Mouse (Mus musculus) midbrain, embryonic 10.5 days (tissue): ENCODE measurements at regions not wholly inside any gene's neighbourhood (a gene's known extent, or its start where the extent isn't known, plus 50 kb on each side); places are given as distances from the start of the nearest gene placed in this dataset.
A peak's percentile ranks its signal among the peaks of the same experiment; 100 is the strongest.

Source experiments
- DNase-seq: peaks from one replicate; pipeline ENCODE4 v3.0.0-alpha.2; 2017; ENCODE audit warnings: low spot score
- H3K27ac ChIP-seq: fragments of 300-500 bp; sonication (generic); replicated peaks from 2 replicates; pipeline ENCODE4 v1.5.1; 2016; ENCODE audit warnings: mild to moderate bottlenecking
- H3K27me3 ChIP-seq: fragments of 300-500 bp; sonication (generic); 2 replicates; pipeline ENCODE4 v1.6.1; 2016; ENCODE audit warnings: low read depth, mild to moderate bottlenecking; ENCODE audit not compliant: poor library complexity, severe bottlenecking
- H3K36me3 ChIP-seq: fragments of 300-500 bp; sonication (generic); 2 replicates; pipeline ENCODE4 v1.6.1; 2016; ENCODE audit warnings: mild to moderate bottlenecking, moderate library complexity
- H3K4me1 ChIP-seq: fragments of 300-500 bp; sonication (generic); 2 replicates; pipeline ENCODE4 v1.6.1; 2016
- H3K4me3 ChIP-seq: fragments of 300-500 bp; sonication (generic); 2 replicates; pipeline ENCODE4 v1.5.1; 2016; ENCODE audit warnings: mild to moderate bottlenecking, moderate library complexity
- H3K9me3 ChIP-seq: fragments of 300-500 bp; sonication (generic); replicated peaks from 2 replicates; pipeline ENCODE4 v1.6.1; 2016; ENCODE audit warnings: mild to moderate bottlenecking
- WGBS: fragments of 180-500 bp; shearing (Covaris S2); methylation state at CpG from one replicate; pipeline ENCODE4 v1.1.7; 2016; 5-methylcytosine and 5-hydroxymethylcytosine counted together

DNA sequence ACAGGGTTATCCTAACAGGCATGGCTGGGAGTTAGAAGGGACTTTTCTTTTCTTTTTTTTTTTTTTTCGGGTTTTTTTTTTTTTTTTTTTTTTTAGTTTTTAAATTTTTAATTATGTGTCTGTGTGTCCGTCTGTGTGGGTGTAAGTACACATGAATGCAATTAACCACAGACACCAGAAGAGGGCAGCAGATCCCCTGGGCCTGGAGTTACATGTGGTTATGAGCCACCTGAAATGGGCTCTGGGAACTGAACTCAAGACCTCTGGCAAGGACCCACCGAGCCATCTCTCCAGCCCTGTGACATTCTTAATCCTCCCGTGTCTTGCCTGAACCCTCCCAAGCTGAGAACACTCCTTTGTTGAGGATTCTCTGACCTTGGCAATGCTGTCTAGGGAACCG lies 157.0 kb downstream of the Zfp36l2 start:
- peaks cover 45% of the 10 kb centered on the region for H3K27me3 ChIP-seq
- 88% methylated on average over 5 of the region's 5 CpGs for WGBS
- no peak for DNase-seq
- H3K27ac ChIP-seq: no peak overlapping the region
- H3K36me3 ChIP-seq: no peaks in the 10 kb centered on the region
- no peak overlapping the region for H3K4me3 ChIP-seq
- H3K9me3 ChIP-seq: no peaks in the 10 kb centered on the region
- H3K4me1 ChIP-seq: peaks cover 45% of the 10 kb centered on the region

- H3K4me3 ChIP-seq: peak overlapping the region; percentile 36
- H3K36me3 ChIP-seq: no peaks in the 10 kb centered on the region
- DNase-seq: peak; percentile 89
- H3K27me3 ChIP-seq: peaks cover 45% of the 10 kb centered on the region
- 23% methylated on average over 27 of the region's 27 CpGs for WGBS
- peaks cover 35% of the 10 kb centered on the region for H3K4me1 ChIP-seq
- peak overlapping the region; percentile 78 for H3K27ac ChIP-seq
- peaks cover 12% of the 10 kb centered on the region; the same call in 1 of the 2 replicates for H3K9me3 ChIP-seq
These were observed 159.4 kb downstream of the Zfp36l2 start for GRCm38 (mm10) chr17:84028157-84028970.

DNA sequence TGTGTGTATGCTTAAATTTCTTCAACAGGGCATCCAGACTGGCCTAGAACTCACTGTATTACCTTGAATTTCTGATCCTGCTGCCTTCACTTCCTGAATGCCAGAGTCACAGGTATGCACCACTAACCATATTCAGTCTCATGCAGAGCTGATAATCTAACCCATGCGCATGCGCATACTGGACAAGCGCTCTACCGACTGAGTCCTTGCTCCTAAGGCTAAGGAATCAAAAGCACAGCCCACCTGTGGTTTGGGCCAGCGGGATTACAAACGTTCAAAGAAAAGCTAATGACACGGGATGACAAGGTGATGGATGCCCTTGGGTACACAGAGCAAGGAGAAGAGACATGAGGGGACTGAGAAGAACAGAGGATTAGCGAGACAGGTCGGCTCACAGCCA lies 160.5 kb downstream of the Zfp36l2 start:
- 65% methylated on average over 9 of the region's 9 CpGs for WGBS

DNA sequence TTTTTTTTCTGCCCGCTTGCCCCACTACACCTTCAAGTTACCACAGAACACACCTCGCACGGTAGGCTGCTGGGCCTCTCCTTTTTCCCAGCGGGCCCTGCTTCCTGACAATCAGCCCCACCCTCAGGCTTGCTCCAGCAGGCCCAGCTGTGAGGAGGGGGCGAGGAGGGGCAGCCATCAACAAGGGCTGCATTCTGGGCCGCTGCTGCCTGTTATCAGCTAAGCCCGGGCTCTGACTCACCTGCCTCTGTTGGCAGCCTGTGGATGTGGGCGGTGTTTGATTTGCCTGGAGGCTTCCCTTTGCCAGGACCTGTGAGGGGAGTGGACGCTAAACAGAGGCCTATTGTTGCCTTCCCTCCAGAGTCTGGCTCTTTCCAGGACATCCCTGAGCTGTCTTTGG lies 161.6 kb downstream of the Zfp36l2 start:
- Histone ChIP-seq H3K4me3 (no peak overlapping the region), H3K36me3 (no peaks in the 10 kb centered on the region), H3K27me3 (peaks cover 36% of the 10 kb centered on the region), H3K27ac (peak overlapping the region; percentile 57), H3K9me3 (peaks cover 13% of the 10 kb centered on the region; the same call in 1 of the 2 replicates), H3K4me1 (peaks cover 26% of the 10 kb centered on the region)
- 37% methylated on average over 9 of the region's 9 CpGs for WGBS
- no peak for DNase-seq

More for the DNA sequence above, 160.5 kb downstream of the Zfp36l2 start:
- Histone ChIP-seq H3K27ac (0 out of 2 replicates have a peak overlapping the region, but pooled peaks have one; percentile 78), H3K4me3 (no peak overlapping the region), H3K27me3 (peaks cover 36% of the 10 kb centered on the region), H3K36me3 (no peaks in the 10 kb centered on the region), H3K4me1 (peaks cover 31% of the 10 kb centered on the region), H3K9me3 (peaks cover 13% of the 10 kb centered on the region; the same call in 1 of the 2 replicates)
- DNase-seq: no peak

DNA sequence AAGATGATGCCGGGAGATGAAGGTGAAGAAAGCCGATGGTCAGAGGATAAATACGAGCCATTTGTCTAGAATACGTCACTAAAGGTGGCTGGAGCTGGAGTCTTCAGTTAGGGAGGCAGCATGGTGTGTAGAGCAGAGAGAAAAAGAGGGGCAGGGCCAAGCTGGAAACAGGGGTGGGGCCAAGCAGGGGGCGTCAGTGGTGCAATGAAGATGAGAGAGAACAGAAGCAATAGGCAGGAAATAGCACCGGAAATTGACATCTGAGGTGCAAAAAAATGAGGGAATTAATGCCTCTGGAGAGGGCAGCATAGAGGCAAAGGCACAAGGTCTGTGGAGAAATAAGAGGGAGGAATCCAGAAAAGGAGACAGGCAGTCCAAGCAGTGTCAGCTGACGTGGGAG lies 165.4 kb downstream of the Zfp36l2 start:
- Histone ChIP-seq H3K27ac (no peak overlapping the region), H3K36me3 (no peaks in the 10 kb centered on the region), H3K27me3 (peaks cover 13% of the 10 kb centered on the region), H3K4me3 (no peak overlapping the region), H3K9me3 (peaks cover 13% of the 10 kb centered on the region; the same call in 1 of the 2 replicates), H3K4me1 (peaks cover 8% of the 10 kb centered on the region)
- no peak for DNase-seq
- 88% methylated on average over 7 of the region's 7 CpGs for WGBS

- no peak overlapping the region for H3K4me3 ChIP-seq
- WGBS: 83% methylated on average over 1 of the region's 1 CpGs
- no peak for DNase-seq
- no peak overlapping the region for H3K27ac ChIP-seq
- H3K9me3 ChIP-seq: peaks cover 5% of the 10 kb centered on the region; the same call in 1 of the 2 replicates
- H3K36me3 ChIP-seq: no peaks in the 10 kb centered on the region
- no peaks in the 10 kb centered on the region for H3K4me1 ChIP-seq
- no peaks in the 10 kb centered on the region for H3K27me3 ChIP-seq
These were observed 168.9 kb downstream of the Zfp36l2 start for GRCm38 (mm10) chr17:84018817-84019216.

DNA sequence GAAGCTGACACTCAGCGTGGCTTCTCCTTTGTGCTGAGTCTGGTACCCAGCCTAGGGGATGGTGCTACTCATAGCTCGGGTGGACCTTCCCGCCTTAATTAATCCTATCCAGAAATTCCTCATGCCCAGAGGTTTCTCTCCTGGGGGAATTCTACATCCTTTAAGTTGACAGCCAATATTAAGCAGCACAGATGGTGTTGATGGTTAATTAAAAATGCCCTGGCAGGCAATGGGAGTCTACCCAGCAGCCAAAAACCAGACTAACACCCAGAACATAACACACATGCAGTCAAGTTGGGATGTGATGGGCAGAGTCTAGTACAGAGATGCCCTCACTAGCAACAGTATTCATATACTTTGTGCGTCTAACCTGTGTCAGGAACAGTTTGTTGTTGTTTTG lies 169.9 kb downstream of the Zfp36l2 start:
- no peaks in the 10 kb centered on the region for H3K27me3 ChIP-seq
- WGBS: 80% methylated on average over 4 of the region's 4 CpGs
- H3K27ac ChIP-seq: no peak overlapping the region
- DNase-seq: no peak
- H3K36me3 ChIP-seq: no peaks in the 10 kb centered on the region
- no peaks in the 10 kb centered on the region for H3K4me1 ChIP-seq
- H3K9me3 ChIP-seq: no peaks in the 10 kb centered on the region
- H3K4me3 ChIP-seq: no peak overlapping the region

DNA sequence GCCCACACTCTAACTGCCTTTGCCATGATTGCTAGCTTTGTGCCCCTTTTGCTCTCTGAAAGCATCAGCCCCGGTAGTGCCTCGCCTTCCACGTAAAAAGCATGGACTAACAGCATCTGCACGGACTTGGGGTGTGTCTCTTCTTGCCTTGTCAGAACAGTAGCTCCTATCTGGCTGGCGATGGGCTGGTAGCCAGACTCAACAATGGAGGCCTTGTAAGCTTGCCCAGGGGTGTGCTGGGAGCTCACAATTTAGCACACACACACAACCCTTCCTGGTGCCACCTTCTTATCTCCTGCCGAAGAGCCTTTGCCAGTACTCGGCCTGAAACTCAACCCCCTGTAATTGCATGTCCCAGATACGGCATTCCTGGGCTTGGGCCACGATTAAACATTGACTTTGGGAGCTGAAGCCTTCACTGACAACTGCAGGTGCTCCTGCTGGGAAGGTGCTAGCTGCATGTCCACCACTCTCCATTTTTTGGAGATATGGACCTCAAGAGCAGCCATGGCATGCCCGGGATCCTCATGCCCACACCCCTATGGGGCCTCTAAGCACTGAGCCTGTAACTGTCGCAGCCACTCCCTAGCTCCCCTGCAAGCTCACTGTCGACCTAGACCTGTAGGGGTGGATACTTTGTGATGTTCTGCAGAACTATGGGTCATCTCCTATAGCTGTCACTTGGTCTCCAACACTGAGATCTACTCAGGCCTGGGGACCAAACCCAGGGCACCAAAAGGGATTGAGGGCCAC lies 166.7 kb upstream of the Haao start:
- no peaks in the 10 kb centered on the region for H3K9me3 ChIP-seq
- no peak for DNase-seq
- H3K4me1 ChIP-seq: peaks cover 2% of the 10 kb centered on the region
- no peak overlapping the region for H3K27ac ChIP-seq
- H3K27me3 ChIP-seq: no peaks in the 10 kb centered on the region
- H3K36me3 ChIP-seq: no peaks in the 10 kb centered on the region
- H3K4me3 ChIP-seq: no peak overlapping the region
- WGBS: 89% methylated on average over 12 of the region's 12 CpGs

DNA sequence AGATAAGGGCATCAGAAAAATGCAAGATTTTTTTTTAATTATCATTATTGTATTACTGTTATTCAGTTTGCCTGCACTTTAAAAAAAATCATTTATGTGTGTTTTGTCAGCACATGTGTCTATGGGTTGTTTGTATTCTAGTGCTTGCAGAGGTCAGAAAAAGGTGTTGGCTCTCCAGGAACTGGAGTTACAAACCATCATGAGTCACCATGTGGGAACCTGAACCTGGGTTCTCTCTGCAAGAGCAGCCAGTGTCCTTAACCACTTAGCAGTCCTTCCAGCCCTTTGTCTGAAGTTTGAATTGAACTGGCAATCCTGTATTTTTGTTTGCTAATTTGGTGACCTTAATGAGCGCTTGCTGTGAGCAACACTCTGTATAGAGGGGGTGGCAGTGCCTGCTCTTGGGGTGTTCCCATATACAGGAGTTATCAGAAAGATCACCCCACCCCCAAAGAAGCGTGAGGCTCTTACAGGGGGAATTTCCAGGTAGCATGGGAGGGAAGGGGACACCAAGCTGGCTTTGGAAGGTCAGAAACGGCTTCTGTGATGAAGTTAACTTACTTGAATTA lies 162.8 kb upstream of the Haao start:
- H3K27ac ChIP-seq: 0 out of 2 replicates have a peak overlapping the region, but pooled peaks have one; percentile 9

GRCm38 (mm10) chr17:84009966-84010365 lies 162.2 kb upstream of the Haao start:
- 89% methylated on average over 7 of the region's 7 CpGs for WGBS
- Histone ChIP-seq H3K27ac (0 out of 2 replicates have a peak overlapping the region, but pooled peaks have one; percentile 63), H3K27me3 (peaks cover 4% of the 10 kb centered on the region), H3K4me3 (no peak overlapping the region), H3K9me3 (no peaks in the 10 kb centered on the region), H3K4me1 (peaks cover 13% of the 10 kb centered on the region), H3K36me3 (no peaks in the 10 kb centered on the region)
- no peak for DNase-seq

More for the DNA sequence above, 162.8 kb upstream of the Haao start:
- no peaks in the 10 kb centered on the region for H3K27me3 ChIP-seq
- no peaks in the 10 kb centered on the region for H3K9me3 ChIP-seq
- no peak overlapping the region for H3K4me3 ChIP-seq
- WGBS: 89% methylated on average over 3 of the region's 3 CpGs
- no peak for DNase-seq
- H3K4me1 ChIP-seq: peaks cover 13% of the 10 kb centered on the region
- H3K36me3 ChIP-seq: no peaks in the 10 kb centered on the region

GRCm38 (mm10) chr17:84009194-84009593 lies 161.4 kb upstream of the Haao start:
- Histone ChIP-seq H3K4me3 (no peak overlapping the region), H3K36me3 (no peaks in the 10 kb centered on the region), H3K27ac (peak overlapping the region; percentile 63), H3K9me3 (no peaks in the 10 kb centered on the region), H3K27me3 (peaks cover 12% of the 10 kb centered on the region), H3K4me1 (peaks cover 16% of the 10 kb centered on the region)
- whole genome bisulfite sequencing: 82% methylated on average over 8 of the region's 8 CpGs
- DNase-seq: no peak

DNA sequence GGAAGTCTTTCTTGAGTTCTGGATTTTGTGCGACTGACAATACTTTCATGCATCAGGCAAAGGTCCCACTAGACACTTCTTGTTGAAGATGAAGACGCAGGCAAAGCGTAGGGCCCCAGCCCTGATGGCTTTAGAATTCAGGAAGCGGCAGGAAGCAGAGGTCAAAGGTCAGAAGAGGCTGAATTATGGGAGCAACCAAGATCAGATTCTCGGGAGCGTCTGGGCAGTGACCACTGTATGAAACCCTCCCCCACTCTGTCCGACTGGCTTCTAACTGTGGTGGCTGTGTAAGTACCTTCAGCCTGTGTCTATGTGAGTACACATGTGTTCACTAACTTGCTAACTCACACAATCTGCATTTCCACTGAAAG lies 160.9 kb upstream of the Haao start:
- Histone ChIP-seq H3K4me1 (peaks cover 22% of the 10 kb centered on the region), H3K4me3 (no peak overlapping the region), H3K36me3 (no peaks in the 10 kb centered on the region), H3K27me3 (peaks cover 12% of the 10 kb centered on the region), H3K27ac (peak overlapping the region; percentile 63; the same call in 1 of the 2 replicates), H3K9me3 (no peaks in the 10 kb centered on the region)
- no peak for DNase-seq
- 60% methylated on average over 7 of the region's 7 CpGs for WGBS
